Mouse (Mus musculus): Measurements from ENCODE around the gene Iqgap1.

Iqgap1 gene

GRCm38 (mm10) chr7:80803173-80803872, 22.5 kb downstream of the Iqgap1 start:
- DNase-seq (ENCODE audit: low read depth), result peak; percentile 97

- no peak for DNase-seq (ENCODE audit: low read depth)
Measured at GRCm38 (mm10) chr7:80802412-80803160, 23.2 kb downstream of the Iqgap1 start.

- peak; percentile 50 for DNase-seq (ENCODE audit: low read depth)
Measured at GRCm38 (mm10) chr7:80799307-80799706, 26.5 kb downstream of the Iqgap1 start.

DNA sequence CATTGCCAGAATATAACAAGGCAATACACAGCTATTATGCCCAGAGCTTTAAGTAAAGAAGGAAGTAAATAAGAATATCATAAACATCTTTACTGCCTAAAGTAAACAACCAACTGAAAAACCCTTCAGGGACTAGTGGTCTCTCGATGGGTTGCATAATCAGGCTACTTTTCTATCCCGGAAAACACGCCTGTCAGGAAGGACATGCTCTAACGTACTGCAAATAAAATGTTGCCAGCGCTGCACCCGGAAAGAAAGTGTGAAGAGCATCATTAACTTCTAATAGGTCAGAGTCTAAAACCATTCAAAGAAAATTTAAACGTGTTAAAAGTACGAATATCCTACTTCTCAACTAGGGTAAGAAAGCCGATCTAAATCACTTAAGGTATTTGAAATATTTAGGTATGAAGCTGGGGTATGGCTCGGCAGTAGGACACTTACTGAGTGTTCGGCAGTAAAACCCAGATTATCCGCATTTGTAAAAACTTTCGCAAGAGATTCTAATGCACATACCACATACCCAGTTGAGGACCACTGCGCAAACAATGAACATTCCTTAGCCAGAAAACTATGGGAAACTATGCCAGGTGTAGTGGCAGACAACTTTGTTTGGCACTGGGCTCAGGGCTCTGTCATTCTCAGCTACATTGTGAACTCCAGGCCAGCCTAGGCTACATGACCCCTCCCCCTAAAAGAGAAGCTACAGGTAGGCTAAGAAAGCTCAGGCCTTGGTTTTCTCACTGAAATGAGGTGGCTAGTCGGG, 28.8 kb downstream of the Iqgap1 start:
- DNase-seq (ENCODE audit: low read depth), result no peak

GRCm38 (mm10) chr7:80796258-80796657, 29.5 kb downstream of the Iqgap1 start:
- no peak for DNase-seq (ENCODE audit: low read depth)

- DNase-seq (ENCODE audit: low read depth), result no peak
Measured at GRCm38 (mm10) chr7:80789534-80789933, 36.2 kb downstream of the Iqgap1 start.

- DNase-seq (ENCODE audit: low read depth), result peak; percentile 64
Measured at GRCm38 (mm10) chr7:80789061-80789460, 36.7 kb downstream of the Iqgap1 start.

GRCm38 (mm10) chr7:80788002-80788401, 37.8 kb downstream of the Iqgap1 start:
- no peak for DNase-seq (ENCODE audit: low read depth)

DNA sequence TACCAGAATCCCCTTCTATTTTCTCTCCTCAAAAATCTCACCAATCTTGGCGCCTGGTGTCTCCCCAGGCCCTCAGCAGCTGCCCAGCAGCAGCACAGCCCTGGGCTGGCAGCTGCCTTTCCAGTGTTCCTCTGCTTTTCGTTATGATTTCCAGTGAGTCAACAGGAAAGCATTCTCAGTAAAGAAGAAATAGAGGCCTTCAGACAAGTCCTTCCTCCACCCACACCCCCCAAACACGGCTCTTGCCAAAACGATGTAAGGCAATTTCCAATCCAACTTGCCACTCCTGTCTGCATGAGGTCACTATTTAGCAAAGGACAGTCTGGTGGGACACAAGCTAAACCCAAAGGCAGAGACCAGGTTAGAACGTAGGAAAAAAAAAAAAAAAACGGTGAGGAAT, 39.0 kb downstream of the Iqgap1 start:
- no peak for DNase-seq (ENCODE audit: low read depth)

DNA sequence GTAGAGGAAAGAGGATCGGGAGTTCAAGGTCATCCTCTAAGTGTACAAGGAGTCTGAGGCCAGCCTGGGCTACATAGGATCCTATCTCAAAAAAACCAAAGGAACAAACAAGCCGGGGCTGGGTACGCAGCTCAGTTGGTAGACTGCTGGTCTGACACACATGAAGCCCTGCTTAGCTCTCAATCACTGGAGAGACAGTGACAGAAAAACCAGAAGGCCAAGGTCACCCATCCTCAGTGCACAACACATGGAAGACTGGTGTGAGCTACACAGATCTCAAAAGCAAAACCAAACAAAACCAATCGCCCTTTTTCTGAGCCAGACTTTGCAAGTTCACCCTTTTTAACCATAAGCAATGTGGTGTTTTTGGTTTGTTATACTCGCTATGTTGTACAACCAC, 41.9 kb downstream of the Iqgap1 start:
- no peak for DNase-seq (ENCODE audit: low read depth)

- peak; percentile 82 for DNase-seq (ENCODE audit: low read depth)
Measured at GRCm38 (mm10) chr7:80782155-80783109, 43.3 kb downstream of the Iqgap1 start.

- DNase-seq (ENCODE audit: low read depth), result no peak
Measured at GRCm38 (mm10) chr7:80781444-80782120, 44.2 kb downstream of the Iqgap1 start.

DNA sequence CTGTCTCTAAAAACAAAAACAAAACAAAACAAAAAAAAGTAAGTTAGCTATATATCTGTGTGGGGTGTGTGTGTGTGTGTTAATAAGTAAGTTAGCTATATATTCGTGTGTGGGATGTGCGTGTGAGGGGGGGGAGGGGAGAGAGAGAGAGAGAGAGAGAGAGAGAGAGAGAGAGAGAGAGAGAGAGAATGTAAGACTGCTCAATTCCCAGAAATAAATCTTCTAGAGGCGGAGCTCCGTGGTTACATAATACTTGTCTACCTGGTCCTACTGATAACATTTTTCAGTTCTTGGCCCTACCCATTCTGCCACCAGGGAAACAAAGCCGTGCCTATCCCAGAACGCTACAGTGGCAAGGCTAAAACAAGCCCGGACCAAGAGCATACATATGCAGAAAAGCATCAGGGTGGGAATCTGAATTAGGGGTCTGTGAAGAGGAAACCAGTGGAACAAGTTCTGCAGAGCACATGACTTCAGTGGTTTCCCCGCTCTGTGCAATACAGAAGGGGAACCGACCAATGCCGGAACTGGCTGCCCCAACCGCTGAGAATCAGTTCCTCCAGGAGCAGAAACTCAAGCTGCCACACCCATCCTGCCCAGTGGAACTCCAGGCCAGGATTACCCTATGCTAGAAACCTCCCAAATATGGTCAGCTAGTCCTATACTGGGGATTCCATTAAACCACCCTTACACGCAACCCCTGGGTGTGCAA, 46.7 kb downstream of the Iqgap1 start:
- peak; percentile 69 for DNase-seq (ENCODE audit: low read depth)

- DNase-seq (ENCODE audit: low read depth), result no peak
Measured at GRCm38 (mm10) chr7:80778376-80778775, 47.4 kb downstream of the Iqgap1 start.

- no peak for DNase-seq (ENCODE audit: low read depth)
Measured at GRCm38 (mm10) chr7:80777151-80777550, 48.6 kb downstream of the Iqgap1 start.

- DNase-seq (ENCODE audit: low read depth), result no peak
Measured at GRCm38 (mm10) chr7:80776090-80776489, 49.7 kb downstream of the Iqgap1 start.

GRCm38 (mm10) chr7:80775448-80775904, 50.3 kb downstream of the Iqgap1 start:
- no peak for DNase-seq (ENCODE audit: low read depth)

DNA sequence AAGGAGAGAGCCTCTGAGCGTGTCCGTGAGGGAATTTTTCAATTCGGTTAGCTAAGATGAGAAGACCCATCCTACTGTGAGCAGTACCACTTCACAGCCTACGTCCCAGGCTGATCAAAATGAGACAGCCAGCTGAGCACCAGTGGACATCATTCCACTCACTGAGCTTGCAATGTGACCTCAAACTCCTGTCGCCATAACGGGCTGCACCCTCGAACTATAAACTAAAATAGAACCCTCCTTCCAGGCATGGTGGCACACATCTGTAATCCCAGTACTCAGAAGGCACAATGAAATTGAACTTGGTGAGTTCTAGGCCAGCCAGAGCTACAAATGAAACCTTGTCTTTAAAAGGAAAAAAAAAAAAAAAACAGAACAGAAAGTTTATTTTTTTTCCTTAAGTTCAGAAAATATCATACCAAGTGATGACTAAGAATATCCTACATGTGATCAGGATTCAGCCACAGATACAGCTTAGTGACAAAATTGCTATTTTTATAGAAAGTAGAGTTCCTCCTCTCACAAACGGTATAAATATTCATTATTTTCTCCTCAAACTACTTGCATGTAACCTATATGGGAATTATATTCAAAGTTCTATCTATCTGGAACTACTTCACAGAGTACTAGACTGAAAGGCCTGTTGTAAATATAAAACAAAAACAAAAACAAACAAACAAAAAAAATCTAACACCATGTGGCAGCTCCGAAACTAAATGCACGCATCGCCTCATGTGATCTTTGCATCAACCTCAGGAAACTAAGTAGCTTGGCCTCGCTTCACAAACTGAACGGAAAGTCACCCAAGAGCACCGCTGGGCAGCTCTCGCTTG, 50.9 kb downstream of the Iqgap1 start:
- no peak for DNase-seq (ENCODE audit: low read depth)

All from naive thymus-derived CD4-positive, alpha-beta T cell, adult 2 months (primary cell).